Mouse (Mus musculus): ENCODE data around the gene Sptbn1. TPM values are rescaled to one million over a fixed set of nuclear protein-coding genes. Genes with fewer than 3 reads are reported as not detected.

The Sptbn1 gene
- polyA plus RNA-seq, 1 experiment from 2014 or later, result 69.7 TPM

DNA sequence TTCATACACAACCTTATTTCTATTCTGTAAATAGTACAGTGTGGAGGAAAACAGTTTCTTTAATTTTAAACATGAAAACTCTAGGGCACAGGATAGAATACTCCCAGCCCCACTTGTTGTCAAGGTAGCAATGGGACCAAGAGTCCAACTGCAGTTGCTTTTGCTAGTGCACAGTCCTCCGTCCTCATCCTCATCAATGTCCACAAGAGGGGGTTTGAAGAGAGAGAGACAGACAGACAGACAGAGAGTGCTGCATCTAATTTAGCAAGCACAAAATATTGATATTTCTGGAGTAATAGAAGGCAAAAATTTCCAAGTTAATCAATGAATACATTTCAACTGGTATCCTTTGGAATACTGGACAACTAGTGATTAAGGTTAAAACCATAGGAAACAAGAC is 120.1 kb downstream of the Sptbn1 start:
- WGBS, result 91% methylated on average over 1 of the region's 1 CpGs
- Histone ChIP-seq H3K4me2 (ENCODE audit: low read depth, low read length) (no peak overlapping the region), H3K27me3 (ENCODE audit: control insufficient read depth, insufficient read depth, low read length) (no peaks in the 10 kb centered on the region), H3K9me3 (replicated peaks; ENCODE audit: control insufficient read depth, low read length) (no peaks in the 10 kb centered on the region), H3K27ac (replicated peaks; ENCODE audit: low read depth, low read length) (no peak overlapping the region), H3K9ac (replicated peaks; ENCODE audit: low read length) (no peak overlapping the region), H3K4me3 (ENCODE audit: low read depth, low read length) (no peak overlapping the region), H3K36me3 (replicated peaks; ENCODE audit: control insufficient read depth, insufficient read depth, low read depth, low read length) (no peaks in the 10 kb centered on the region; the same call in none of the 2 replicates), H3K4me1 (ENCODE audit: control insufficient read depth, insufficient read depth, low read length) (no peaks in the 10 kb centered on the region)
- no peak for DNase-seq (ENCODE audit: low spot score)
- ATAC-seq (replicated peaks; ENCODE audit: insufficient number of reproducible peaks, low FRiP score, low TSS enrichment, low read depth), result no peak

DNA sequence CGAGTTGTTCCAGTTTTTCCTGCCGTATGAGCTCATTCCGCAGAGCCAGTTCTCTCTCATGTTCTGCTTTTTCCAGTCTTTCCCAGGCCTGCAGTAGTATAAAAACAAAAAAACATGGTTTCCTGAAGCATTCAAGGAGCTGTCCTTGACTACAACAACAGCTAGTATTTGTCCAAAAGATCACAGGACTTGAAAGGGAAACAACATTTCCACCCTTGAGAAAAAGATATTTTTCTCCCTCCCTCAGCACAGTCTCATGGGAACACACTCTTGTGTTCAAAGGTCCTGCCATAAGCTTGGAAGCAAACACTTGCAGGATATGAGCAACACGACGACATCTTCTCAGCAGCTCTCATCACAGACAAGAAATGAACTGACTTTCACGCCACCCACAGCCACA is 124.9 kb downstream of the Sptbn1 start:
- no peaks in the 10 kb centered on the region for H3K9me3 ChIP-seq (replicated peaks; ENCODE audit: control insufficient read depth, low read length)
- no peak overlapping the region for H3K4me3 ChIP-seq (ENCODE audit: low read depth, low read length)
- 87% methylated on average over 6 of the region's 6 CpGs for WGBS
- H3K27ac ChIP-seq (replicated peaks; ENCODE audit: low read depth, low read length), result no peak overlapping the region
- no peak overlapping the region for H3K4me2 ChIP-seq (ENCODE audit: low read depth, low read length)
- no peaks in the 10 kb centered on the region for H3K4me1 ChIP-seq (ENCODE audit: control insufficient read depth, insufficient read depth, low read length)
- no peak overlapping the region for H3K9ac ChIP-seq (replicated peaks; ENCODE audit: low read length)
- ATAC-seq (replicated peaks; ENCODE audit: insufficient number of reproducible peaks, low FRiP score, low TSS enrichment, low read depth) (no peak), DNase-seq (ENCODE audit: low spot score) (no peak)
- no peaks in the 10 kb centered on the region for H3K27me3 ChIP-seq (ENCODE audit: control insufficient read depth, insufficient read depth, low read length)
- H3K36me3 ChIP-seq (replicated peaks; ENCODE audit: control insufficient read depth, insufficient read depth, low read depth, low read length), result peaks cover 4% of the 10 kb centered on the region

GRCm38 (mm10) chr11:30139165-30139826 is 128.7 kb downstream of the Sptbn1 start:
- Histone ChIP-seq H3K4me2 (ENCODE audit: low read depth, low read length) (no peak overlapping the region), H3K4me1 (ENCODE audit: control insufficient read depth, insufficient read depth, low read length) (no peaks in the 10 kb centered on the region), H3K9ac (replicated peaks; ENCODE audit: low read length) (no peak overlapping the region), H3K36me3 (replicated peaks; ENCODE audit: control insufficient read depth, insufficient read depth, low read depth, low read length) (peaks cover 8% of the 10 kb centered on the region), H3K27ac (replicated peaks; ENCODE audit: low read depth, low read length) (no peak overlapping the region), H3K9me3 (replicated peaks; ENCODE audit: control insufficient read depth, low read length) (no peaks in the 10 kb centered on the region), H3K4me3 (ENCODE audit: low read depth, low read length) (no peak overlapping the region), H3K27me3 (ENCODE audit: control insufficient read depth, insufficient read depth, low read length) (no peaks in the 10 kb centered on the region)
- peak; percentile 20 for DNase-seq (ENCODE audit: low spot score)
- WGBS, result 81% methylated on average over 17 of the region's 17 CpGs
- no peak for ATAC-seq (replicated peaks; ENCODE audit: insufficient number of reproducible peaks, low FRiP score, low TSS enrichment, low read depth)

GRCm38 (mm10) chr11:30137081-30137480 is 130.9 kb downstream of the Sptbn1 start:
- DNase-seq (ENCODE audit: low spot score) (no peak), ATAC-seq (replicated peaks; ENCODE audit: insufficient number of reproducible peaks, low FRiP score, low TSS enrichment, low read depth) (no peak)
- peaks cover 11% of the 10 kb centered on the region for H3K36me3 ChIP-seq (replicated peaks; ENCODE audit: control insufficient read depth, insufficient read depth, low read depth, low read length)
- no peak overlapping the region for H3K4me3 ChIP-seq (ENCODE audit: low read depth, low read length)
- H3K27me3 ChIP-seq (ENCODE audit: control insufficient read depth, insufficient read depth, low read length), result no peaks in the 10 kb centered on the region
- H3K9me3 ChIP-seq (replicated peaks; ENCODE audit: control insufficient read depth, low read length), result no peaks in the 10 kb centered on the region
- H3K4me1 ChIP-seq (ENCODE audit: control insufficient read depth, insufficient read depth, low read length), result no peaks in the 10 kb centered on the region
- no peak overlapping the region for H3K27ac ChIP-seq (replicated peaks; ENCODE audit: low read depth, low read length)
- 91% methylated on average over 12 of the region's 12 CpGs for whole genome bisulfite sequencing
- H3K9ac ChIP-seq (replicated peaks; ENCODE audit: low read length), result no peak overlapping the region
- no peak overlapping the region for H3K4me2 ChIP-seq (ENCODE audit: low read depth, low read length)

- no peak overlapping the region for H3K9ac ChIP-seq (replicated peaks; ENCODE audit: low read length)
- ATAC-seq (replicated peaks; ENCODE audit: insufficient number of reproducible peaks, low FRiP score, low TSS enrichment, low read depth) (no peak), DNase-seq (ENCODE audit: low spot score) (no peak)
- H3K4me2 ChIP-seq (ENCODE audit: low read depth, low read length), result no peak overlapping the region
- H3K27ac ChIP-seq (replicated peaks; ENCODE audit: low read depth, low read length), result no peak overlapping the region
- H3K27me3 ChIP-seq (ENCODE audit: control insufficient read depth, insufficient read depth, low read length), result no peaks in the 10 kb centered on the region
- no peaks in the 10 kb centered on the region for H3K4me1 ChIP-seq (ENCODE audit: control insufficient read depth, insufficient read depth, low read length)
- no peaks in the 10 kb centered on the region for H3K9me3 ChIP-seq (replicated peaks; ENCODE audit: control insufficient read depth, low read length)
- H3K36me3 ChIP-seq (replicated peaks; ENCODE audit: control insufficient read depth, insufficient read depth, low read depth, low read length), result peaks cover 13% of the 10 kb centered on the region
- 73% methylated on average over 1 of the region's 1 CpGs for WGBS
- no peak overlapping the region for H3K4me3 ChIP-seq (ENCODE audit: low read depth, low read length)
Measured at GRCm38 (mm10) chr11:30134058-30134457, 133.9 kb downstream of the Sptbn1 start.

- ATAC-seq (replicated peaks; ENCODE audit: insufficient number of reproducible peaks, low FRiP score, low TSS enrichment, low read depth) (no peak), DNase-seq (ENCODE audit: low spot score) (no peak)
- Histone ChIP-seq H3K36me3 (replicated peaks; ENCODE audit: control insufficient read depth, insufficient read depth, low read depth, low read length) (peaks cover 9% of the 10 kb centered on the region), H3K4me3 (ENCODE audit: low read depth, low read length) (no peak overlapping the region), H3K9ac (replicated peaks; ENCODE audit: low read length) (no peak overlapping the region), H3K4me1 (ENCODE audit: control insufficient read depth, insufficient read depth, low read length) (no peaks in the 10 kb centered on the region), H3K9me3 (replicated peaks; ENCODE audit: control insufficient read depth, low read length) (no peaks in the 10 kb centered on the region), H3K27ac (replicated peaks; ENCODE audit: low read depth, low read length) (no peak overlapping the region), H3K27me3 (ENCODE audit: control insufficient read depth, insufficient read depth, low read length) (no peaks in the 10 kb centered on the region), H3K4me2 (ENCODE audit: low read depth, low read length) (no peak overlapping the region)
- WGBS, result 95% methylated on average over 6 of the region's 6 CpGs
Measured at GRCm38 (mm10) chr11:30132581-30132980, 135.4 kb downstream of the Sptbn1 start.

DNA sequence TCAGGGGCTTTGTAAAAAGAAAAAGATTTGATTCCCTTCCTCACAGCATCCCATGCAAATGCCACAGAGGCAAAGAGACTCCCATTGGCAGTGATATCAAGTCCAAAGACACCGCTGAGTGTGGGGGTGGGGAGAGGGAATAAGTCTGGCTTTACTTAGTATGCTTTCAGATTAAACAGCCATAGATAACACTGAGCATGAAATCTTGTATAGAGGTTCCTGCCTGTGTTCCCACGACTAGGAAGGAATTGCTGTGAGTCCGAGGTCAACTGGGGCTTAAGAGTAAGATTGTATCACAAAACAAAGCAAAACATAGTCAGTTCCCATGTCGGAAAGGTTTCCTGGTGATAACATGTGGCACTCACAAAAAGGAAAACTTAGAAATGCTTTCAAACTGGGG is 136.3 kb downstream of the Sptbn1 start:
- Histone ChIP-seq H3K9ac (replicated peaks; ENCODE audit: low read length) (no peak overlapping the region), H3K36me3 (replicated peaks; ENCODE audit: control insufficient read depth, insufficient read depth, low read depth, low read length) (peaks cover 5% of the 10 kb centered on the region), H3K4me3 (ENCODE audit: low read depth, low read length) (no peak overlapping the region), H3K4me1 (ENCODE audit: control insufficient read depth, insufficient read depth, low read length) (no peaks in the 10 kb centered on the region), H3K4me2 (ENCODE audit: low read depth, low read length) (no peak overlapping the region), H3K27ac (replicated peaks; ENCODE audit: low read depth, low read length) (no peak overlapping the region), H3K9me3 (replicated peaks; ENCODE audit: control insufficient read depth, low read length) (no peaks in the 10 kb centered on the region), H3K27me3 (ENCODE audit: control insufficient read depth, insufficient read depth, low read length) (no peaks in the 10 kb centered on the region)
- ATAC-seq (replicated peaks; ENCODE audit: insufficient number of reproducible peaks, low FRiP score, low TSS enrichment, low read depth), result no peak
- 70% methylated on average over 4 of the region's 4 CpGs for WGBS
- peak; percentile 17 for DNase-seq (ENCODE audit: low spot score)

DNA sequence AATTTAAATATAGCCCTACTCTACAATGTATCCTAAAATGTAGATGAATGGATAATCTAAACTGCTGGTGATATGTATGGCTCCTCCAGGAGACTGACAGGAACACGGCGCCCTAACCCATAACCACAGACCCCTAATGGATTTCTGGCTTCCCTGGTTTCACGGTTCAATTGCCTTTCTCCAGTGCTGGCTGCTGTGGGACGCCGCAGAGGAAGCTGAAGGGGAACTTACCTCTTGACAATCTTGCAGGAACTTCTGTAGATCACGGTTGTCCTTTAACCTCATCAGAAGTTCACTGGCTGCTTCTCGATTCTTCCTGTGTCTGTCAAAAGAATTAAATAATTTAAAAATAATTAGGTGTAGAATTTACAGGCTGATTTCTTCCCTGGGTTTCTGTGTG is 138.6 kb downstream of the Sptbn1 start:
- Histone ChIP-seq H3K4me1 (ENCODE audit: control insufficient read depth, insufficient read depth, low read length) (no peaks in the 10 kb centered on the region), H3K4me3 (ENCODE audit: low read depth, low read length) (no peak overlapping the region), H3K9me3 (replicated peaks; ENCODE audit: control insufficient read depth, low read length) (no peaks in the 10 kb centered on the region), H3K36me3 (replicated peaks; ENCODE audit: control insufficient read depth, insufficient read depth, low read depth, low read length) (peaks cover 5% of the 10 kb centered on the region), H3K4me2 (ENCODE audit: low read depth, low read length) (no peak overlapping the region), H3K27ac (replicated peaks; ENCODE audit: low read depth, low read length) (no peak overlapping the region), H3K9ac (replicated peaks; ENCODE audit: low read length) (no peak overlapping the region), H3K27me3 (ENCODE audit: control insufficient read depth, insufficient read depth, low read length) (no peaks in the 10 kb centered on the region)
- ATAC-seq (replicated peaks; ENCODE audit: insufficient number of reproducible peaks, low FRiP score, low TSS enrichment, low read depth) (no peak), DNase-seq (ENCODE audit: low spot score) (no peak)
- WGBS, result 90% methylated on average over 7 of the region's 7 CpGs
